Mouse (Mus musculus) limb, embryonic 15.5 days (tissue): ENCODE data around the gene Irx6. TPM values are rescaled to one million over a fixed set of nuclear protein-coding genes. Genes with fewer than 3 reads are reported as not detected.

Source experiments
- ATAC-seq: fragments of 200-750 bp; cut with Nextera tagmentation; 2 replicates; pipeline ENCODE4 v1.8.0; 2017; ENCODE audit warnings: low read depth, moderate TSS enrichment; ENCODE audit not compliant: insufficient number of reproducible peaks, low FRiP score, low TSS enrichment
- H3K27ac ChIP-seq: fragments of 300-500 bp; sonication (generic); 2 replicates; pipeline ENCODE4 v1.5.1; 2015; ENCODE audit warnings: moderate library complexity, mild to moderate bottlenecking, inconsistent platforms
- H3K27me3 ChIP-seq: fragments of 300-500 bp; sonication (generic); 2 replicates; pipeline ENCODE4 v1.6.1; 2015; ENCODE audit warnings: inconsistent platforms
- H3K36me3 ChIP-seq: fragments of 300-500 bp; sonication (generic); 2 replicates; pipeline ENCODE4 v1.6.1; 2015; ENCODE audit warnings: inconsistent platforms
- H3K4me1 ChIP-seq: fragments of 300-500 bp; sonication (generic); 2 replicates; pipeline ENCODE4 v1.6.1; 2015; ENCODE audit warnings: inconsistent platforms
- H3K4me2 ChIP-seq: fragments of 300-500 bp; sonication (generic); 2 replicates; pipeline ENCODE4 v1.6.1; 2015; ENCODE audit warnings: mild to moderate bottlenecking, inconsistent platforms
- H3K4me3 ChIP-seq: fragments of 300-500 bp; sonication (generic); 2 replicates; pipeline ENCODE4 v1.5.1; 2015; ENCODE audit warnings: mild to moderate bottlenecking, inconsistent platforms
- H3K9ac ChIP-seq: fragments of 300-500 bp; sonication (generic); 2 replicates; pipeline ENCODE4 v1.6.1; 2015; ENCODE audit warnings: inconsistent platforms
- H3K9me3 ChIP-seq: fragments of 300-500 bp; sonication (generic); 2 replicates; pipeline ENCODE4 v1.6.1; 2016; ENCODE audit warnings: inconsistent platforms
- WGBS: fragments of 180-500 bp; shearing (Covaris S2); methylation state at CpG from one replicate; pipeline ENCODE4 v1.1.7; 2015; 5-methylcytosine and 5-hydroxymethylcytosine counted together
- polyA plus RNA-seq: library from polyadenylated mRNA; unstranded; fragments of >200 nt; fragmentation: Nextera tagmentation; extraction: Ambion mirVana; gene quantifications from 2 replicates; pipeline ENCODE4 v1.2.1, GENCODE M21; 2015

Irx6 gene
- polyA plus RNA-seq, 1 experiment from 2014 or later: 7.6 TPM

DNA sequence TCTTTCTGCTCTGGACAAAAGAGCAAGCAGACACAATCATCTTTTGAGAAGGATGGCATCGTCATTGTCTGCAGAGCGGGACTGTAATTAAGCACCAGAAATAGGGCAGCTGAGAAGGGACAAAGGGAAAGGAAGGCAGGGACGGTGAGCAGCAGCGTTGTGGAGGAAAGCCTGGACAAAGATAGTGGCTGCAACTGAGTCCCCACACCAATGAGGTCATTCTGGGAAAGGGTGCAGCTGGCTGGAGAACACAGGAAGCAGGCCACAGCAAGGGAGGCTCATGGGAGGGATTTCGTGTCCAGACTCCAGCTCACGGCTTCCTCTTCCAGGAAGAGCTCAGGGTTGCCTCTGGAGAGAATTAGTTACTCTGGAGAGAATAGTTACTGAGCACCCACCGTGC is 49.9 kb downstream of the Irx6 start:
- Histone ChIP-seq H3K27me3 (0 out of 2 replicates have a peak, but pooled peaks cover 4% of the 10 kb centered on the region), H3K4me2 (no peak overlapping the region), H3K4me1 (peaks cover 22% of the 10 kb centered on the region), H3K9me3 (no peaks in the 10 kb centered on the region), H3K36me3 (no peaks in the 10 kb centered on the region), H3K4me3 (no peak overlapping the region), H3K9ac (no peak overlapping the region), H3K27ac (no peak overlapping the region)
- 52% methylated on average over 7 of the region's 7 CpGs for WGBS
- ATAC-seq: no peak

DNA sequence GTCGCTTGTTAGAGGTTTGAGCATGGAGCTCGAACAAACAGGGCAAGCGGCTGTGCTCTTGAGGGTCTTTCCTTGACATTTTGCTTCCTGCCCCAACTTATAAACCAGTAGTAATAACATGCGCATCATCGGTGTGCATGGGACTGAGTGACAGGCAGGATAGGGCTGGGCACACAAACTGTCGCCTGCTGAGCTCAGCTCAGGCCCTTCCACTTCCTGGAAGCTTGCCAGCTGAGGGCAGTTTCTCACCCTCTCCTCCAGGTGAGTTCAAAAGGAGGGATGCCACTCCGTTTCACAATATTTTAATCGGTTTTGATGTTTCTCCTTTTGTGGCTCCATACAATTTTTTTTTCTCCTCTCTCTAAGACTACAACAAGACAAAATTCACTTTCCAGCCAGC is 50.3 kb downstream of the Irx6 start:
- Histone ChIP-seq H3K9ac (no peak overlapping the region), H3K27me3 (0 out of 2 replicates have a peak, but pooled peaks cover 4% of the 10 kb centered on the region), H3K4me2 (no peak overlapping the region), H3K4me3 (no peak overlapping the region), H3K36me3 (no peaks in the 10 kb centered on the region), H3K9me3 (no peaks in the 10 kb centered on the region), H3K4me1 (peaks cover 22% of the 10 kb centered on the region), H3K27ac (no peak overlapping the region)
- no peak for ATAC-seq
- 66% methylated on average over 8 of the region's 8 CpGs for WGBS

Other genes starting within 250 kb of the Irx6 start
- gene Mmp2, start 153.0 kb downstream of the Irx6 start, polyA plus RNA-seq: 288 and 295 TPM in 2 replicates
- 12.7 and 14.7 TPM in 2 replicates for gene Lpcat2, start 181.1 kb downstream of the Irx6 start, polyA plus RNA-seq
- 107 and 113 TPM in 2 replicates for gene Capns2, start 227.1 kb downstream of the Irx6 start, polyA plus RNA-seq